Mouse (Mus musculus) MEL (cell line): ENCODE data around the gene Ncam1. TPM values are rescaled to one million over a fixed set of nuclear protein-coding genes. Genes with fewer than 3 reads are reported as not detected.

Source experiments
- DNase-seq: peaks from one replicate; pipeline ENCODE4 v3.0.0; 2011; ENCODE audit warnings: low read depth, low spot score
- H3K27ac ChIP-seq: 2 replicates; pipeline ENCODE4 v1.5.1; 2012; ENCODE audit warnings: low read depth, mild to moderate bottlenecking, control low read depth, low read length, moderate library complexity; ENCODE audit not compliant: control insufficient read depth
- H3K27me3 ChIP-seq, 2 experiments: fragments of 150-350 bp in 1 of 2; sonication (generic) in 1 of 2; 2 replicates each; pipeline ENCODE4 v1.6.1; 2012; ENCODE audit warnings: low read length in 2 of 2, mild to moderate bottlenecking in 2 of 2, improper control_type of control experiment in 1 of 2, moderate library complexity in 1 of 2; ENCODE audit not compliant: insufficient read depth in 2 of 2, control insufficient read depth in 1 of 2
- H3K36me3 ChIP-seq, 2 experiments: 2 replicates each; pipeline ENCODE4 v1.6.1; 2012 to 2014; ENCODE audit warnings: low read length in 2 of 2, improper control_type of control experiment in 1 of 2, inconsistent platforms in 1 of 2, mild to moderate bottlenecking in 1 of 2; ENCODE audit not compliant: insufficient read depth in 2 of 2, control insufficient read depth in 1 of 2
- H3K4me1 ChIP-seq, 2 experiments: fragments of 150-350 bp in 1 of 2; sonication (generic) in 1 of 2; 2 replicates each; pipeline ENCODE4 v1.6.1; 2012; ENCODE audit warnings: low read length in 2 of 2, improper control_type of control experiment in 1 of 2, mild to moderate bottlenecking in 1 of 2; ENCODE audit not compliant: insufficient read depth in 2 of 2, control insufficient read depth in 1 of 2
- H3K4me3 ChIP-seq, 2 experiments: fragments of 150-350 bp in 1 of 2; sonication (generic) in 1 of 2; 2 replicates each; pipeline ENCODE4 v1.5.1; 2012; ENCODE audit warnings: low read depth in 2 of 2, low read length in 2 of 2, mild to moderate bottlenecking in 2 of 2, moderate library complexity in 2 of 2, control low read depth in 1 of 2, improper control_type of control experiment in 1 of 2; ENCODE audit not compliant: control insufficient read depth in 1 of 2, insufficient read depth in 1 of 2
- H3K79me2 ChIP-seq: 2 replicates; pipeline ENCODE4 v1.6.1; 2012; ENCODE audit warnings: mild to moderate bottlenecking, low read length, moderate library complexity; ENCODE audit not compliant: control insufficient read depth, poor library complexity, insufficient read depth
- H3K9ac ChIP-seq: 2 replicates; pipeline ENCODE4 v1.6.1; 2012; ENCODE audit warnings: low read depth, mild to moderate bottlenecking, control low read depth, low read length, moderate library complexity; ENCODE audit not compliant: control insufficient read depth, poor library complexity, severe bottlenecking
- H3K9me3 ChIP-seq: fragments of 150-350 bp; sonication (generic); replicated peaks from 2 replicates; pipeline ENCODE4 v1.6.1; 2012; ENCODE audit warnings: mild to moderate bottlenecking, low read length, improper control_type of control experiment, moderate library complexity; ENCODE audit not compliant: insufficient read depth
- BHLHE40 ChIP-seq: IDR thresholded peaks from 2 replicates; pipeline ENCODE4 v1.6.1; 2012; ENCODE audit warnings: low read depth, mild to moderate bottlenecking, inconsistent platforms, low read length, improper control_type of control experiment, borderline replicate concordance
- CTCF ChIP-seq, 3 experiments: IDR thresholded peaks in 2 of 3; conservative IDR thresholded peaks in 1 of 3; 2 replicates each; pipeline ENCODE4 v1.5.1; 2011 to 2012; ENCODE audit warnings: low read length in 3 of 3, low read depth in 2 of 3, mild to moderate bottlenecking in 2 of 3, improper control_type of control experiment in 1 of 3, inconsistent platforms in 1 of 3, mixed read lengths in 1 of 3, moderate library complexity in 1 of 3; ENCODE audit not compliant: control insufficient read depth in 1 of 3, insufficient read depth in 1 of 3, poor library complexity in 1 of 3, severe bottlenecking in 1 of 3
- EP300 ChIP-seq, 2 experiments: IDR thresholded peaks; 2 replicates each; pipeline ENCODE4 v1.6.1; 2011; ENCODE audit warnings: improper control_type of control experiment in 2 of 2, low read length in 2 of 2, low read depth in 1 of 2, mild to moderate bottlenecking in 1 of 2
- GABPA ChIP-seq: IDR thresholded peaks from 2 replicates; pipeline ENCODE4 v1.6.1; 2012; ENCODE audit warnings: low read depth, mild to moderate bottlenecking, inconsistent platforms, low read length, improper control_type of control experiment, moderate library complexity
- HCFC1 ChIP-seq: IDR thresholded peaks from 2 replicates; pipeline ENCODE4 v1.6.1; 2012; ENCODE audit warnings: low read depth, mild to moderate bottlenecking, inconsistent platforms, low read length, improper control_type of control experiment, moderate library complexity
- JUND ChIP-seq: IDR thresholded peaks from 2 replicates; pipeline ENCODE4 v1.6.1; 2011; ENCODE audit warnings: low read depth, mild to moderate bottlenecking, improper control_type of control experiment, low read length
- KAT2A ChIP-seq: conservative IDR thresholded peaks from 2 replicates; pipeline ENCODE4 v1.6.1; 2012; ENCODE audit warnings: low read depth, low read length, improper control_type of control experiment, inconsistent platforms
- MXI1 ChIP-seq: IDR thresholded peaks from 2 replicates; pipeline ENCODE4 v1.6.1; 2011; ENCODE audit warnings: mild to moderate bottlenecking, low read depth, low read length, improper control_type of control experiment
- NRF1 ChIP-seq: IDR thresholded peaks from 2 replicates; pipeline ENCODE4 v1.6.1; 2014; ENCODE audit warnings: low read depth, mild to moderate bottlenecking, inconsistent platforms, low read length, improper control_type of control experiment, moderate library complexity; ENCODE audit not compliant: poor library complexity, insufficient read depth, severe bottlenecking
- POLR2A ChIP-seq, 2 experiments: IDR thresholded peaks; 2 replicates each; pipeline ENCODE4 v1.6.1; 2011 to 2012; ENCODE audit warnings: low read length in 2 of 2, mild to moderate bottlenecking in 2 of 2, control low read depth in 1 of 2, improper control_type of control experiment in 1 of 2, low read depth in 1 of 2, moderate library complexity in 1 of 2; ENCODE audit not compliant: control insufficient read depth in 1 of 2, insufficient read depth in 1 of 2, poor library complexity in 1 of 2
- POLR2AphosphoS2 ChIP-seq: IDR thresholded peaks from 2 replicates; pipeline ENCODE4 v1.6.1; 2011; ENCODE audit warnings: low read length, improper control_type of control experiment
- POLR2AphosphoS5 ChIP-seq: IDR thresholded peaks from 2 replicates; pipeline ENCODE4 v1.6.1; 2012; ENCODE audit warnings: low read depth, borderline replicate concordance, mild to moderate bottlenecking, inconsistent platforms, low read length, moderate library complexity, mixed read lengths
- RAD21 ChIP-seq: IDR thresholded peaks from 2 replicates; pipeline ENCODE4 v1.6.1; 2011; ENCODE audit warnings: mild to moderate bottlenecking, low read depth, low read length, improper control_type of control experiment
- TAL1 ChIP-seq: IDR thresholded peaks from 2 replicates; pipeline ENCODE4 v1.6.1; 2012; ENCODE audit warnings: mild to moderate bottlenecking, inconsistent platforms, low read length, moderate library complexity, mixed read lengths
- TBP ChIP-seq: IDR thresholded peaks from 2 replicates; pipeline ENCODE4 v1.8.0; 2011; ENCODE audit warnings: low read depth, low read length, improper control_type of control experiment
- USF1 ChIP-seq: IDR thresholded peaks from 2 replicates; pipeline ENCODE4 v1.6.1; 2014; ENCODE audit warnings: low read depth, mild to moderate bottlenecking, inconsistent platforms, low read length, improper control_type of control experiment, moderate library complexity
- USF2 ChIP-seq, 2 experiments: IDR thresholded peaks; 2 replicates each; pipeline ENCODE4 v1.6.1; 2011 to 2012; ENCODE audit warnings: improper control_type of control experiment in 2 of 2, low read length in 2 of 2, borderline replicate concordance in 1 of 2, inconsistent platforms in 1 of 2, low read depth in 1 of 2, mild to moderate bottlenecking in 1 of 2; ENCODE audit not compliant: insufficient read depth in 1 of 2
- ZNF384 ChIP-seq: IDR thresholded peaks from 2 replicates; pipeline ENCODE4 v1.6.1; 2012; ENCODE audit warnings: low read depth, mild to moderate bottlenecking, inconsistent platforms, low read length, improper control_type of control experiment
- polyA plus RNA-seq, 2 experiments: library from polyadenylated mRNA; stranded (reverse) in 1 of 2; unstranded in 1 of 2; fragments of >175 nt in 1 of 2; fragments of >200 nt in 1 of 2; gene quantifications; 2 replicates each; pipeline versions ENCODE4 v1.2.1 to v1.2.4; 2012; ENCODE audit warnings: low replicate concordance in 2 of 2, low read depth in 1 of 2; ENCODE audit not compliant: insufficient read length in 2 of 2, insufficient read depth in 1 of 2, missing spikeins in 1 of 2
- total RNA-seq: library from RNA; depleted of rRNA; stranded (reverse); fragments of 300-350 nt; gene quantifications from 2 replicates; pipeline ENCODE4 v1.2.3, GENCODE M21; 2012

Ncam1 gene
- total and polyA plus RNA-seq, 3 experiments: not detected

DNA sequence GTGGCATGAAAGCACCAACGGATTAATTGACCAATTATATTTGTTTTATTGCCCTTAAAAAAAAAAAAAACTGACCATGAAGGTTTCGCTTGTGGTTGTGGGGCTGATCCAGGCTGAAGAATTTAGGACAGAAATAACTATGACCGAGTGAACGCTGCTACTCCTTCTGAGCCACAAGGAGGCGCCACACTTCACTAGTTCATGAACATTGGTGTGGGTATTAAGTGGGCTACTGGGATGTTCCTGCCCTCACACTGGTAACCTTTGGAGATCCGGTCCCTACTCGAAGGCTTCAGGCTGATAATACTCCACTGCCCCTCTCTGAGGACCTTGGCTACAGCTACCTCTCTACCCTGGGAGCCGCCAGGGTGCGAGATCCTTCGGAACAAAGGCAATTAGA is 269.8 kb downstream of the Ncam1 start:
- no peak overlapping the region for H3K9ac ChIP-seq

DNA sequence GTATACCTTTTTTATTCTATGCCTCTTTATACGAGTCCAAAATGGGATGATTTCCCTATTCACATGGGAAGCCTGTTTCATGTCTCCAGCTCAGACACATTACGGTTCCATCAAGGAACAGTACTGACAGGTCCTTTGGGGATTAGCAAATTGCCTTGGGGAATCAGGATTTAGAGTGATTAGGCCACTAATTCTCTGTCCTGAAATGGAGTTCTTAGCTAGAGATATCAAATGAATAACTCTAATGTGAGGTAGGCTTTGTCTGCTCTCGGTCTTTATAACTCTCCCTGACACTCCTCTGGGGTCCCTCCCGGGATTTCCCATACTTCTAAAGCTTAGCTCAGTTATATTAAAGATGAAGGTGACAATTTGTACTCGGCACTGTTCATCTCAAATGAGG is 270.7 kb downstream of the Ncam1 start:
- H3K4me3 ChIP-seq: no peak overlapping the region
- no peaks in the 10 kb centered on the region for H3K27me3 ChIP-seq
- H3K36me3 ChIP-seq: no peaks in the 10 kb centered on the region
- no peak overlapping the region for H3K9ac ChIP-seq
- H3K27ac ChIP-seq: no peak overlapping the region
- no peaks in the 10 kb centered on the region for H3K4me1 ChIP-seq
- TF ChIP-seq NRF1: no peak
- no peak for TF ChIP-seq KAT2A
- TF ChIP-seq POLR2AphosphoS2: no peak
- TF ChIP-seq GABPA: no peak
- no peak for TF ChIP-seq USF1
- TF ChIP-seq TBP: no peak
- no peak for TF ChIP-seq JUND
- TF ChIP-seq TAL1: no peak
- no peak for TF ChIP-seq RAD21
- no peak for TF ChIP-seq HCFC1
- no peak for TF ChIP-seq EP300 (IDR thresholded peaks at IDR 0.05; ENCODE audit: low read depth in 1 of 2, low read length in 2 of 2)
- no peak for TF ChIP-seq USF2 (IDR thresholded peaks at IDR 0.05; ENCODE audit: borderline replicate concordance in 1 of 2, insufficient read depth in 1 of 2, low read depth in 1 of 2, low read length in 2 of 2)
- TF ChIP-seq MXI1: no peak
- no peak for TF ChIP-seq POLR2AphosphoS5
- no peaks in the 10 kb centered on the region for H3K79me2 ChIP-seq
- no peaks in the 10 kb centered on the region for H3K9me3 ChIP-seq
- no peak for DNase-seq

More for the DNA sequence above, 269.8 kb downstream of the Ncam1 start:
- no peak for DNase-seq
- Histone ChIP-seq H3K4me3 (no peak overlapping the region), H3K27me3 (no peaks in the 10 kb centered on the region), H3K4me1 (no peaks in the 10 kb centered on the region), H3K79me2 (no peaks in the 10 kb centered on the region), H3K27ac (no peak overlapping the region), H3K36me3 (no peaks in the 10 kb centered on the region), H3K9me3 (no peaks in the 10 kb centered on the region)
- TF ChIP-seq BHLHE40 (no peak), POLR2A (IDR thresholded peaks at IDR 0.05; ENCODE audit: control insufficient read depth in 1 of 2, insufficient read depth in 1 of 2, low read depth in 1 of 2, low read length in 2 of 2, poor library complexity in 1 of 2) (no peak), ZNF384 (no peak), CTCF (IDR thresholded peaks at IDR 0.05 in 2 of 3, conservative IDR thresholded peaks at IDR 0.05 in 1 of 3; ENCODE audit: control insufficient read depth in 1 of 3, insufficient read depth in 1 of 3, low read depth in 2 of 3, low read length in 3 of 3, poor library complexity in 1 of 3, severe bottlenecking in 1 of 3) (peak in 2 of 3 experiments; percentile 11 to 17; a peak in 2 of 6 replicates)
